Mouse (Mus musculus) ES-Bruce4 (cell line): ENCODE measurements around the gene Actr6. TPM values are rescaled to one million over a fixed set of nuclear protein-coding genes. Genes with fewer than 3 reads are reported as not detected.

Experiments used
- H3K27ac ChIP-seq: 2 replicates; pipeline ENCODE4 v1.5.1; 2012; ENCODE audit warnings: low read length, inconsistent platforms; ENCODE audit not compliant: insufficient read depth
- H3K27me3 ChIP-seq: 2 replicates; pipeline ENCODE4 v1.6.1; 2012; ENCODE audit warnings: mild to moderate bottlenecking, low read length, inconsistent platforms; ENCODE audit not compliant: control insufficient read depth, poor library complexity, insufficient read depth, severe bottlenecking
- H3K36me3 ChIP-seq: 2 replicates; pipeline ENCODE4 v1.6.1; 2012; ENCODE audit warnings: inconsistent platforms, mild to moderate bottlenecking, low read length, moderate library complexity; ENCODE audit not compliant: control insufficient read depth, poor library complexity, insufficient read depth, severe bottlenecking
- H3K4me1 ChIP-seq: one replicate; pipeline ENCODE4 v1.8.1; 2011; ENCODE audit warnings: low read length; ENCODE audit not compliant: control insufficient read depth, insufficient read depth
- H3K4me3 ChIP-seq: 2 replicates; pipeline ENCODE4 v1.5.1; 2011; ENCODE audit warnings: low read depth, mild to moderate bottlenecking, low read length
- H3K9ac ChIP-seq: 2 replicates; pipeline ENCODE4 v1.6.1; 2012; ENCODE audit warnings: low read depth, mild to moderate bottlenecking, inconsistent platforms; ENCODE audit not compliant: poor library complexity, severe bottlenecking
- H3K9me3 ChIP-seq: replicated peaks from 2 replicates; pipeline ENCODE4 v1.6.1; 2012; ENCODE audit warnings: mild to moderate bottlenecking, low read length, inconsistent platforms; ENCODE audit not compliant: control insufficient read depth, poor library complexity, insufficient read depth, severe bottlenecking
- CTCF ChIP-seq: IDR thresholded peaks from one replicate; pipeline ENCODE4 v1.8.1; 2011; ENCODE audit warnings: low read depth, low read length
- EP300 ChIP-seq: IDR thresholded peaks from 2 replicates; pipeline ENCODE4 v1.6.1; 2011; ENCODE audit warnings: low read depth, low read length; ENCODE audit not compliant: insufficient read depth
- POLR2A ChIP-seq: IDR thresholded peaks from one replicate; pipeline ENCODE4 v1.8.1; 2011; ENCODE audit warnings: low read length; ENCODE audit not compliant: insufficient read depth
- polyA plus RNA-seq: library from polyadenylated mRNA; stranded (reverse); fragments of >200 nt; gene quantifications from 2 replicates; pipeline ENCODE4 v1.2.4, GENCODE M21; 2011; ENCODE audit warnings: low read depth; ENCODE audit not compliant: missing spikeins, insufficient read depth, insufficient read length

Gene Actr6
- polyA plus RNA-seq, result 32.8 and 40.7 TPM in 2 replicates

DNA sequence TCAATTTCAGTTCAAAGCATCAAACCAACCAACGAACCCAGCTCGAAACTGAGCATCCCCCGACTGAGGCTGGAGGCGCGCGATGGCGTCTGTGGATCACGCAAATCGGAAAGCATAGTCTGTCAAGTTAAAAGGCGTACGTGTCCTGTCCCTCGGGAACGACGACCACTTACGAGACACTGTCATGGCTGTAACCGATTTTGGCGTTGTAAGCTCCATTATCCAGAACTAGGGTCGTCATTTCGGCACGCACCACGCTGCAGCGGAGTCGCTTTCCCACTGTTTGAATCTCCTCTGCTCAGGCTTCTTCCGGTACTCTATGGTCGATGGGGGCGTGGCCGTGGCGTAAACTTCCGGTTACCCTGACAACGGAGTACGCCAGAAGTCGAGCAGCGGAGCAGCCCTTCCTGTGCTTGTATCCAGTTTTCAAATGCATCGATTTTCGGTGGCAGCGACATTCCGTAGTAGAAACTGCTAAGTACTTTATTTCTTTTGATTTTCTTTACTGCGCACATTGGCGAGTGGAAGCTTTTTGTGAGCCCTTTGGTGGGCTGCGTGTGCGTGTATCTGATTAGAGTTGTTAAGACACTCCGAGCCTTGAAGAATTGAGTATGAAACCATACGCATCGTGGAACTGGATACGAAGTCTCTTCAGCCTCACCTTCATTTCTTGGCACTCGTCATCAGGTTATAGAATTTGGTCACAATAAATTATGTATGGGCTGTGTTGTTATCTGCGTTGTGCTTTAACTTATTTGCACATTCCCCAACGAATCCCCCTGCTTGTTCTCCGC, at the start of gene Actr6:
TSS of gene Actr6 (minus strand) at position 295 of the 794 bp plus-strand sequence.
- H3K9me3 ChIP-seq, result no peaks in the 10 kb centered on the region
- H3K36me3 ChIP-seq, result 0 out of 2 replicates have a peak, but pooled peaks cover under 1% of the 10 kb centered on the region
- H3K4me3 ChIP-seq, result peak within 1 kb of the TSS; percentile 89
- H3K4me1 ChIP-seq, result no peaks in the 10 kb centered on the region
- H3K9ac ChIP-seq, result peak within 1 kb of the TSS; percentile 24
- TF ChIP-seq EP300 (no peak), POLR2A (peak; percentile 72), CTCF (no peak)
- no peaks in the 10 kb centered on the region for H3K27me3 ChIP-seq
- no peak within 1 kb of the TSS for H3K27ac ChIP-seq

DNA sequence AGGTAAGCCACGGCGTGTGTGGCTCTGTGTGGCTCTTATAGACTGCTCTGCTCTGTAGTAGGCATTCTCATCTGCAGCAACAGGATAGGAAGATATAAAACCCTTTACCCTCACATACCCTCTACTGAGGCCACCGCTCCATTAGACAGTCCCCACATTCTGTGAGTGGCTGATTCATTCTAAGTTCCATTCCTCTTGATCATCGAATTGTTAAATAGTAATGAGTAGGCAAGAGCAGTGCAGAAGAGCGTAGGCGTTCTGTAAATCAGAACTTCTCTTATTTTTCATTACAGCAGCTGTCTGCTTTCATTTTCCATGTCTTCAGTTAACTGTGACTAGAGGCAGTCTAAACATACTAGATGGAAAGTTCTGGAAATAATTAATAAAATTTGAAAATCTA, 43.9 kb upstream of the Actr6 start:
- H3K4me3 ChIP-seq, result no peak overlapping the region
- no peaks in the 10 kb centered on the region for H3K4me1 ChIP-seq
- H3K36me3 ChIP-seq, result peaks cover 5% of the 10 kb centered on the region; the same call in 1 of the 2 replicates
- H3K27me3 ChIP-seq, result no peaks in the 10 kb centered on the region
- no peak overlapping the region for H3K9ac ChIP-seq
- no peaks in the 10 kb centered on the region for H3K9me3 ChIP-seq
- no peak for TF ChIP-seq CTCF
- TF ChIP-seq EP300, result no peak
- TF ChIP-seq POLR2A, result no peak
- no peak overlapping the region for H3K27ac ChIP-seq

DNA sequence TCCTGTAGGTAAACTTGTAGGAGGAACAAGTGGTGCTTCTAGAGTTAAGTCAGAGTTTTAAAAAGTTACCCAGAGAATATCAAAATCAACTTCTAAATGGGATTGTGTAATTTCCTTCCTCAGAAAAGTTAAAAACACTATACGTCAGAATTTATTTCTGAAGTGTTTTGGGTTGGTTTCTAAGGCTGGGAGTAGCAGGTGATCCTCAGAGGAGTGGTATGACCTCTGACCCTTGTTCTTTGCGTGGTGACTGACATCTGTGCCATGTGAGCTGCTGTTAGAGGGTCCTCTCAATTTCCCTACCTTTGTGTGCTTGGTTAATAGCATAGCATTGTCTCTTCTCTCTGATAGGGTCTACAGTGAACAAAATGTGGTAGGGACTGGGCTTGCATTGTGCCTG, 39.8 kb upstream of the Actr6 start:
- H3K36me3 ChIP-seq, result no peaks in the 10 kb centered on the region
- H3K9ac ChIP-seq, result no peak overlapping the region
- H3K4me1 ChIP-seq, result no peaks in the 10 kb centered on the region
- no peaks in the 10 kb centered on the region for H3K9me3 ChIP-seq
- no peak for TF ChIP-seq CTCF
- no peaks in the 10 kb centered on the region for H3K27me3 ChIP-seq
- no peak overlapping the region for H3K4me3 ChIP-seq
- H3K27ac ChIP-seq, result no peak overlapping the region

DNA sequence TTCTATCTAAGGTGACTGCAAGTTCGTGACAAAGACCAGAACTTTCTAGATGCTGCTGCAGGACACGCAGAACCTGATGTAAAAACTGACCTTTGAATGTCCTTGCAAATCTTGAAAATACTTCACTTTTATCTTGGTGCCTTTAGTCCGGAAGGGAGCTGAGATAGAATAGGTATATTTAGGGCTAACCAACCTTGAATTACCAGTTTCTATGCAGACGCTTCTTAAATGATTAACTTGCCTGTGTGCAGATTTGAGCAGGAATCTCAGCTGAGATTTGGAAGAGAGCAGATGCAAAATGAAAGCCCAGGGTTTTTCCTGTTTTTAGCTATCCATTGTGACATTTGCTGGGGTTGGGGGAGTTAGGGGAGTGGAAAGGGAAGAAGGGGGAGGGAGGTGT, 37.0 kb upstream of the Actr6 start:
- Histone ChIP-seq H3K4me3 (no peak overlapping the region), H3K4me1 (no peaks in the 10 kb centered on the region), H3K9me3 (no peaks in the 10 kb centered on the region), H3K27ac (no peak overlapping the region), H3K27me3 (no peaks in the 10 kb centered on the region), H3K9ac (no peak overlapping the region), H3K36me3 (no peaks in the 10 kb centered on the region)
- TF ChIP-seq CTCF (no peak), EP300 (no peak), POLR2A (no peak)

DNA sequence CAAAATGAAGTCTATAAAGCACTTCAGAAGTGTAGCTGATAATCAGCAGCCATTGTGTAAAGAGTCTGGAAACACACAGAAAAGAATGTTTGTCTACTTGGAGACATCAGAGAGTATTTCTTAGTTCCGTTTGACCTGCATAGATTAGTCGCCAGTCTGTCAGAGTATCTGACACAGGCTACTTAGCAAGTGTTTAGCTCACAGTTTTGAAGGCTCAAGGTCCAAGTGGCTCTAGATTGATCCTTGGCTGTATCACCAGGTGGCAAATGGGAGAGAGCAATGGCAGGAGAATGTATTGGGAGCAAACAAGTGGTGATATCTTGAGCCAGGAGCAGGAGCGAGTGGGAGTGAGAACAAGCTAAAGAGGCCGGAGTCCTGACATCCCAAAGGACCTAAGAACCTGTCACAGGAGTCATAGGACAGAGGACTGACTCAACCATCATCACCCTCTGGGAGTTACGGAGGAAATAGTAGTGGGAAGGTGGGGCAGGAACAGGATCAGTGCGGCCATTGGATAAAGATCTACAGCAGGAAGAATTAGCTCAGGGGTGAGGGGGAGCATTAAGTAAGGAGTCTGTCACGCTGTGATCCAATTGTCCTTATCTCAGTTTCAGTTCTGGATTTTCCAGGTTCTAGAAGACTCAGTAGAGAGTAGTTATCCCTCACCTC, 36.4 kb upstream of the Actr6 start:
- Histone ChIP-seq H3K9ac (no peak overlapping the region), H3K9me3 (no peaks in the 10 kb centered on the region), H3K36me3 (no peaks in the 10 kb centered on the region), H3K27ac (no peak overlapping the region), H3K4me1 (no peaks in the 10 kb centered on the region), H3K27me3 (no peaks in the 10 kb centered on the region), H3K4me3 (no peak overlapping the region)
- TF ChIP-seq POLR2A, result no peak
- no peak for TF ChIP-seq CTCF
- TF ChIP-seq EP300, result no peak
